Mouse (Mus musculus): ENCODE results near the gene Tmem108. TPM values are rescaled to one million over a fixed set of nuclear protein-coding genes. Genes with fewer than 3 reads are reported as not detected.

Tmem108 gene
- polyA plus RNA-seq, 1 experiment = 6.1 TPM

DNA sequence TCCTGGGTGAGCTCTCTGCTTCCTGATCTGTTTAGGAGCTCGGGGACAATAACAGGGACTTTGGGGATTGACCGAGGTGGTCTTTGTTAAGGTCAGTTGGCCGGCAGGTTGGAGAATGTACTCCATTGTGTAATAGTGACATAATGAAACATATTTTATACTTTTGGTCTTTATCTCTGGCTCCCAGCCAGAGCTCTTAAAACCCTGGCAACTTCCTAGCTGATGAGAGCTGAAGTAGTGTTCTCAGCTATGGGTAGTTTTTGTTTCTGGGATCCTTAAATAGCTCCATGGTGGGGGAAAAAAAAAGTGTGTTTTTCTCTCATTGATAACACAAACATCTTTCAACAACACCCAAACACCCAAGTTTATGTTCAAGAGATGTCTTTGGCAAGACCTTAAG, 321.0 kb downstream of the Tmem108 start:
- Histone ChIP-seq H3K27ac (ENCODE audit: control insufficient read depth, insufficient read depth, low read length) (no peak overlapping the region), H3K27me3 (ENCODE audit: control insufficient read depth, insufficient read depth, low read length) (no peaks in the 10 kb centered on the region), H3K36me3 (ENCODE audit: control insufficient read depth, insufficient read depth, low read length) (peaks cover 4% of the 10 kb centered on the region; the same call in 1 of the 2 replicates), H3K4me1 (replicated peaks; ENCODE audit: control insufficient read depth, insufficient read depth, low read length) (peaks cover 17% of the 10 kb centered on the region), H3K4me3 (ENCODE audit: control insufficient read depth, insufficient read depth, low read length) (no peak overlapping the region)
- no peak for DNase-seq
- WGBS = 92% methylated on average over 3 of the region's 3 CpGs
- TF ChIP-seq POLR2A (IDR thresholded peaks at IDR 0.05; ENCODE audit: control insufficient read depth, extremely low read depth, insufficient read depth, low read length, poor library complexity) (no peak), CTCF (IDR thresholded peaks at IDR 0.05; ENCODE audit: borderline replicate concordance, control insufficient read depth, extremely low read depth, insufficient read depth, low read length, poor library complexity) (no peak)

DNA sequence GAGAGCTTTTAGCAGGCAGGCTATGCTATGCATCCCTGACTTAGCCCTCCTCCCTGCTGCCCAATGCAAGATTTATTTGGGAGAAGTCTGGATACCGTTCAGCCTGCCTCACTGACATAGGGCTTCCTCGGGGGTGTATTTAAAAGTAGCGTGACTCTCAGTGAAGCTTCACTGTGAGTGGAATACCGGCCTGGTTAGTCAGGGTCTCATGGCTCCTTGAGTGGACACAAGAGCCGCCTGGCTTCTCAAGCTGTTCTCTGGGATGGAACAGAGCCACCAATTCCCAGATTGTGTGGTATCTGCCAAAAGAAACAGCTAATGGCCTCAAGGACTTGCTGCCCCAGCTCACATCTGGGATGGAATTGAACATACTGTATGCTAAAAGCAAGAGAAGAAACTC, 324.5 kb downstream of the Tmem108 start:
- Histone ChIP-seq H3K27ac (ENCODE audit: control insufficient read depth, insufficient read depth, low read length) (no peak overlapping the region), H3K4me1 (replicated peaks; ENCODE audit: control insufficient read depth, insufficient read depth, low read length) (peaks cover 31% of the 10 kb centered on the region), H3K27me3 (ENCODE audit: control insufficient read depth, insufficient read depth, low read length) (no peaks in the 10 kb centered on the region), H3K4me3 (ENCODE audit: control insufficient read depth, insufficient read depth, low read length) (no peak overlapping the region), H3K36me3 (ENCODE audit: control insufficient read depth, insufficient read depth, low read length) (peaks cover 3% of the 10 kb centered on the region; the same call in 1 of the 2 replicates)
- no peak for TF ChIP-seq CTCF (IDR thresholded peaks at IDR 0.05; ENCODE audit: borderline replicate concordance, control insufficient read depth, extremely low read depth, insufficient read depth, low read length, poor library complexity)
- TF ChIP-seq POLR2A (IDR thresholded peaks at IDR 0.05; ENCODE audit: control insufficient read depth, extremely low read depth, insufficient read depth, low read length, poor library complexity) = no peak
- DNase-seq = no peak
- 90% methylated on average over 5 of the region's 5 CpGs for WGBS

DNA sequence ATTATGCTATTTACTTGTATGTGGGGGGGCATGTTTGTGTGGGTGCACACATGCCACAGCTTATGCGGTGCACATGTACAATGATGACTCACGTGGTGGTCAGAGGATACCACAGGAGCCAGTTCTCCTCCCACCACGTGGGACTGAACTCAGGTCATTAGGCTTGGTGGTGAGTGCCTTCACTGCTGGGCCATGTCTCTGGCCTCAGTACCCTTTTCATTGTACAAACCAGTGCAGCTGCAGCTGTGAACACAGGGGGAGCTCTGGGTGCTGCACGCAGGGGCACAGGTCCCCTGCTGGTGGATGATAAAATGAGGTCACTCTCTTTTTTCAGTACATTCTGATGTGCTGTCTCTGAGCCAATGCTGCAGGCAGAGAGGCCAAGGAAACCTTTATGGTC, 327.5 kb downstream of the Tmem108 start:
- no peak for TF ChIP-seq POLR2A (IDR thresholded peaks at IDR 0.05; ENCODE audit: control insufficient read depth, extremely low read depth, insufficient read depth, low read length, poor library complexity)
- peak; percentile 98 for TF ChIP-seq CTCF (IDR thresholded peaks at IDR 0.05; ENCODE audit: borderline replicate concordance, control insufficient read depth, extremely low read depth, insufficient read depth, low read length, poor library complexity)
- peak; percentile 72 for DNase-seq
- WGBS = 12% methylated on average over 4 of the region's 4 CpGs
- no peaks in the 10 kb centered on the region for H3K27me3 ChIP-seq (ENCODE audit: control insufficient read depth, insufficient read depth, low read length)
- H3K4me1 ChIP-seq (replicated peaks; ENCODE audit: control insufficient read depth, insufficient read depth, low read length) = peaks cover 36% of the 10 kb centered on the region
- H3K27ac ChIP-seq (ENCODE audit: control insufficient read depth, insufficient read depth, low read length) = peak overlapping the region; percentile 30; the same call in 1 of the 2 replicates
- H3K4me3 ChIP-seq (ENCODE audit: control insufficient read depth, insufficient read depth, low read length) = no peak overlapping the region
- no peaks in the 10 kb centered on the region for H3K36me3 ChIP-seq (ENCODE audit: control insufficient read depth, insufficient read depth, low read length)

Other genes starting within 250 kb of the Tmem108 start
- gene Nphp3, start 240.7 kb upstream of the Tmem108 start, polyA plus RNA-seq (2012; rRNA removed) = 3.8 and 4.9 TPM in 2 replicates

All from thymus, adult 2 months (tissue).